Mouse (Mus musculus) forebrain, embryonic 12.5 days (tissue): ENCODE data around the gene Rasip1. TPM values are rescaled to one million over a fixed set of nuclear protein-coding genes. Genes with fewer than 3 reads are reported as not detected.

Experiments
- ATAC-seq: fragments of 200-750 bp; cut with Nextera tagmentation; 2 replicates; pipeline ENCODE4 v1.8.0; 2017; ENCODE audit warnings: moderate TSS enrichment; ENCODE audit not compliant: low FRiP score
- H3K27ac ChIP-seq: fragments of 300-500 bp; sonication (generic); 2 replicates; pipeline ENCODE4 v1.5.1; 2016; ENCODE audit warnings: mild to moderate bottlenecking
- H3K27me3 ChIP-seq: fragments of 300-500 bp; sonication (generic); 2 replicates; pipeline ENCODE4 v1.6.1; 2016; ENCODE audit warnings: mild to moderate bottlenecking
- H3K36me3 ChIP-seq: fragments of 300-500 bp; sonication (generic); replicated peaks from 2 replicates; pipeline ENCODE4 v1.6.1; 2016; ENCODE audit warnings: mild to moderate bottlenecking
- H3K4me1 ChIP-seq: fragments of 300-500 bp; sonication (generic); 2 replicates; pipeline ENCODE4 v1.6.1; 2016
- H3K4me2 ChIP-seq: fragments of 300-500 bp; sonication (generic); 2 replicates; pipeline ENCODE4 v1.6.1; 2016; ENCODE audit warnings: mild to moderate bottlenecking, moderate library complexity
- H3K4me3 ChIP-seq: fragments of 300-500 bp; sonication (generic); replicated peaks from 2 replicates; pipeline ENCODE4 v1.5.1; 2016; ENCODE audit warnings: mild to moderate bottlenecking
- H3K9ac ChIP-seq: fragments of 300-500 bp; sonication (generic); 2 replicates; pipeline ENCODE4 v1.6.1; 2016; ENCODE audit warnings: mild to moderate bottlenecking
- H3K9me3 ChIP-seq: fragments of 300-500 bp; sonication (generic); 2 replicates; pipeline ENCODE4 v1.6.1; 2016
- WGBS: fragments of 180-500 bp; shearing (Covaris S2); methylation state at CpG from one replicate; pipeline ENCODE4 v1.1.7; 2016; 5-methylcytosine and 5-hydroxymethylcytosine counted together
- polyA plus RNA-seq: library from polyadenylated mRNA; unstranded; fragments of >200 nt; fragmentation: Nextera tagmentation; extraction: Ambion mirVana; gene quantifications from 2 replicates; pipeline ENCODE4 v1.2.1, GENCODE M21; 2016

Rasip1 gene
- 8.3 and 8.9 TPM in 2 replicates for polyA plus RNA-seq

DNA sequence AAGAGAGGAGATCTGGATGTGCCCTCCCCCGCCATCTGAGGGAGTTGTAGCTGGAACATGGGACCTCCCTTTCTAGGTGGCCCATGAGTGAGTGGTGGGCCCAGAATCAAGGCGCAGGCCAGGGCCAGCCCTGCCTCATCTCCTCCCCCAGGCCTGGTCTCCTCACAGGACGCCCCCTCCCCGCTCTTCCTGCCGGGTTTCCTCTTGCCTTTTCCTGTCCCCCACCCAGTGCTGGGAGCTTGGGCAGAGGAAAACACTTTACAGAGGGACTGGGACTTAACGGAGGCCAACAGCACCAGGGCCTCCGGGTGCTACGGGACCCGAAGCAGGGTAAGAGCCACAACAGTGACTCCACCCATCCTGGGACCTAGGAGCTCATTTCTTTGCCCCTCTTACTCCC lies at the start of gene Rasip1:
Gene Rasip1, plus strand, starts transcription at position 228 of the 400 bp plus-strand sequence.
- Histone ChIP-seq H3K27ac (peak within 1 kb of the TSS; percentile 83), H3K9me3 (no peaks in the 10 kb centered on the region), H3K4me2 (peak within 1 kb of the TSS; percentile 96), H3K9ac (peak within 1 kb of the TSS; percentile 78), H3K36me3 (no peaks in the 10 kb centered on the region), H3K27me3 (peaks cover 66% of the 10 kb centered on the region), H3K4me1 (peaks cover 14% of the 10 kb centered on the region), H3K4me3 (peak within 1 kb of the TSS; percentile 60)
- WGBS = 92% methylated on average over 9 of the region's 9 CpGs
- no peak for ATAC-seq

GRCm38 (mm10) chr7:45585923-45586322 lies 41.4 kb upstream of the Rasip1 start:
- ATAC-seq = no peak
- H3K9ac ChIP-seq = no peak overlapping the region
- 88% methylated on average over 6 of the region's 6 CpGs for WGBS

DNA sequence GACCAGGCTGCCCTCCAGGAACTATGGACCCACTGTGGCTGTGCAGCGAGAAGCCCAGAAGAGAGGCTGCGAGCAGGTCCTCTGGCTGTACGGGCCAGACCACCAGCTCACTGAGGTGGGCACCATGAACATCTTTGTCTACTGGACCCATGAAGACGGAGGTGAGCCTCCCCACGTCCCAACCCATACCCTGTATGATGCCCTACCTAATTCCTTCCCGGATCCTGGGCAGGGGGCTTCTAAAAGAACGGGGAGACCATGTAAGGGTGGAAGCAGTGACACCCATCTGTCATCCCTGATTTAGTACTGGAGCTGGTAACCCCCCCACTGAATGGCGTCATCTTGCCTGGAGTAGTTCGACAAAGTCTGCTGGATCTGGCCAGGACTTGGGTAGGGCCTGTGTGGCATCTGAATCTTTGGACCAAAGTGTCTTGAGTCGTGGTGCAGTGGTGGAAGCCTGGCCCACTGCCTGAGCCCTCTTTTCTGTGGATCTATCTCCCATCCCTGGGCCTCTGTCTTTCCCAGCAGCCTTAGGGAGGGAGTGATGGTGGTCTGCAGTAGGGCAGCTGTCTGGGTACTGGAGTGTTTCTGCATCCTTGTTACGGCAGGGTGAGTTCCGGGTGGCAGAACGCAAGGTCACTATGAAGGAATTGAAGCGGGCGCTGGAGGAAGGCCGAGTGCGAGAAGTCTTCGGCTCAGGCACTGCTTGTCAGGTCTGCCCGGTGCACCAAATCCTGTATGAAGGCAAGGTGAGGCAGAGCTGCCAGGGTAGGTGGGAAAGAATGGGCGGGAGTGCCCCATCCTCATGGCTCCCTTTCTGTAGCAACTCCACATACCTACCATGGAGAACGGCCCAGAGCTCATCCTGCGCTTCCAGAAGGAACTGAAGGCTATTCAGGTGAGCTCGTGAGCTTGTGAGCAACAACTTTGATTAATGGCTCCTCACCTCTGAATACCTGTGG lies 39.4 kb upstream of the Rasip1 start:
- Histone ChIP-seq H3K9me3 (no peaks in the 10 kb centered on the region), H3K4me3 (no peak overlapping the region), H3K27me3 (no peaks in the 10 kb centered on the region), H3K4me1 (peaks cover 4% of the 10 kb centered on the region), H3K4me2 (no peak overlapping the region), H3K9ac (no peak overlapping the region), H3K36me3 (peaks cover 21% of the 10 kb centered on the region), H3K27ac (no peak overlapping the region)
- 93% methylated on average over 23 of the region's 23 CpGs for WGBS
- no peak for ATAC-seq

More at GRCm38 (mm10) chr7:45585923-45586322, 41.4 kb upstream of the Rasip1 start:
- H3K4me2 ChIP-seq = no peak overlapping the region
- H3K4me1 ChIP-seq = peaks cover 4% of the 10 kb centered on the region
- H3K4me3 ChIP-seq = no peak overlapping the region
- H3K9me3 ChIP-seq = no peaks in the 10 kb centered on the region
- no peak overlapping the region for H3K27ac ChIP-seq
- peaks cover 23% of the 10 kb centered on the region for H3K36me3 ChIP-seq
- no peaks in the 10 kb centered on the region for H3K27me3 ChIP-seq

DNA sequence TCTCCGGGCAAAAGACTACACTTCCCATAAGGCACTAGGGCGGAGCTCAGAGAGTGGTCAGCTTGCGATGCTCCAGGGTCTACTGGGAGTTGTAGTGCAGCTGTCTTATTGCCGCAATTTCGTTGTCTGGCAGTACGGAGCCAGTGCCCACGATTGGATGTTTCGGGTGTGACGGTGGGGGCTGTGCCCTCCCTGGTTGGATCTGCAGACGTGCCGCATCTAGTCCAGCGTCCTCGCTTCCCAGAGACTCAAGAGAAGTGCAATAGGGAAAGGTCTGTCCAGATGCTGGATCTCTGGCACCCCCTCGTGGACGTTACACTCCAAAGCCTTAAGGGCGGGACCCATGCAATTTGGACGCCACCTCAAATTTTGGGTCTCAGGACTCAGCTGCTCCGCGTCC lies 38.1 kb upstream of the Rasip1 start:
- peak; percentile 98 for ATAC-seq
- Histone ChIP-seq H3K27ac (0 out of 2 replicates have a peak overlapping the region, but pooled peaks have one; percentile 42), H3K4me3 (peak overlapping the region; percentile 32), H3K36me3 (peaks cover 20% of the 10 kb centered on the region), H3K4me1 (peaks cover 4% of the 10 kb centered on the region), H3K27me3 (no peaks in the 10 kb centered on the region), H3K9me3 (no peaks in the 10 kb centered on the region), H3K9ac (no peak overlapping the region), H3K4me2 (peak overlapping the region; percentile 52)
- 7% methylated on average over 19 of the region's 19 CpGs for WGBS

GRCm38 (mm10) chr7:45589898-45590297 lies 37.4 kb upstream of the Rasip1 start:
- peaks cover 4% of the 10 kb centered on the region for H3K4me1 ChIP-seq
- H3K36me3 ChIP-seq = peaks cover 14% of the 10 kb centered on the region
- no peak overlapping the region for H3K4me3 ChIP-seq
- no peak for ATAC-seq
- H3K9ac ChIP-seq = no peak overlapping the region
- 94% methylated on average over 5 of the region's 5 CpGs for WGBS
- no peaks in the 10 kb centered on the region for H3K9me3 ChIP-seq
- no peaks in the 10 kb centered on the region for H3K27me3 ChIP-seq
- no peak overlapping the region for H3K4me2 ChIP-seq
- H3K27ac ChIP-seq = 0 out of 2 replicates have a peak overlapping the region, but pooled peaks have one; percentile 6

- H3K4me2 ChIP-seq = no peak overlapping the region
- H3K4me3 ChIP-seq = no peak overlapping the region
- WGBS = 70% methylated on average over 3 of the region's 3 CpGs
- H3K4me1 ChIP-seq = peaks cover 4% of the 10 kb centered on the region
- no peaks in the 10 kb centered on the region for H3K27me3 ChIP-seq
- no peak for ATAC-seq
- no peak overlapping the region for H3K9ac ChIP-seq
- no peak overlapping the region for H3K27ac ChIP-seq
- H3K36me3 ChIP-seq = peaks cover 5% of the 10 kb centered on the region; the same call in 1 of the 2 replicates
- no peaks in the 10 kb centered on the region for H3K9me3 ChIP-seq
These were observed 36.4 kb upstream of the Rasip1 start for GRCm38 (mm10) chr7:45590874-45591273.

GRCm38 (mm10) chr7:45591880-45592279 lies 35.4 kb upstream of the Rasip1 start:
- no peak overlapping the region for H3K9ac ChIP-seq
- no peaks in the 10 kb centered on the region; the same call in 1 of the 2 replicates for H3K36me3 ChIP-seq
- H3K4me1 ChIP-seq = peaks cover 4% of the 10 kb centered on the region
- no peak overlapping the region for H3K4me3 ChIP-seq
- no peaks in the 10 kb centered on the region for H3K27me3 ChIP-seq
- no peak for ATAC-seq
- H3K27ac ChIP-seq = no peak overlapping the region
- WGBS = 83% methylated on average over 7 of the region's 7 CpGs
- no peak overlapping the region for H3K4me2 ChIP-seq
- no peaks in the 10 kb centered on the region for H3K9me3 ChIP-seq

- Histone ChIP-seq H3K4me2 (no peak overlapping the region), H3K36me3 (no peaks in the 10 kb centered on the region), H3K4me1 (peaks cover 4% of the 10 kb centered on the region), H3K9me3 (no peaks in the 10 kb centered on the region), H3K4me3 (no peak overlapping the region), H3K27me3 (no peaks in the 10 kb centered on the region), H3K9ac (no peak overlapping the region), H3K27ac (no peak overlapping the region)
- ATAC-seq = no peak
- WGBS = 26% methylated on average over 10 of the region's 10 CpGs
These were observed 34.0 kb upstream of the Rasip1 start for GRCm38 (mm10) chr7:45593118-45593815.

DNA sequence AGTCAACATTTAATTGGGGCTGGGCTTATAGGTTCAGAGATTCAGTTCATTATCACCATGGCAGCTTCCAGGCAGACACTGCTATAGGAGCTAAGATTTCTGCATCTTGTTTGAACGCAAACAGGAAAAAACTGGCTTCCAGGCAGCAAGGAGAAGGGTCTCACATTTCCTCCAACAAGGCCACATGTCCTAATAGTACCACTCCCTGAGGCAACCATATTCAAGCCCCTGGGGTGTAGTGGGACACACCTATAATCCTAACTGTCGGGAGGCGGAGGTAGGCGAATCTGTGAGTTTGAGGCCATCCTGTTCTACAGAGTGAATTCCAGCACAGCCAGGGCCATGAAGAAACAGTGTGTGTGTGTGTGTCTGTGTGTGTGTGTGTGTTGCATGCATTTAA lies 32.1 kb upstream of the Rasip1 start:
- H3K4me2 ChIP-seq = no peak overlapping the region
- no peak overlapping the region for H3K27ac ChIP-seq
- 0 out of 2 replicates have a peak, but pooled peaks cover 8% of the 10 kb centered on the region for H3K4me1 ChIP-seq
- H3K36me3 ChIP-seq = no peaks in the 10 kb centered on the region
- H3K27me3 ChIP-seq = no peaks in the 10 kb centered on the region
- 87% methylated on average over 4 of the region's 4 CpGs for WGBS
- H3K4me3 ChIP-seq = no peak overlapping the region
- no peaks in the 10 kb centered on the region for H3K9me3 ChIP-seq
- no peak for ATAC-seq
- H3K9ac ChIP-seq = no peak overlapping the region

DNA sequence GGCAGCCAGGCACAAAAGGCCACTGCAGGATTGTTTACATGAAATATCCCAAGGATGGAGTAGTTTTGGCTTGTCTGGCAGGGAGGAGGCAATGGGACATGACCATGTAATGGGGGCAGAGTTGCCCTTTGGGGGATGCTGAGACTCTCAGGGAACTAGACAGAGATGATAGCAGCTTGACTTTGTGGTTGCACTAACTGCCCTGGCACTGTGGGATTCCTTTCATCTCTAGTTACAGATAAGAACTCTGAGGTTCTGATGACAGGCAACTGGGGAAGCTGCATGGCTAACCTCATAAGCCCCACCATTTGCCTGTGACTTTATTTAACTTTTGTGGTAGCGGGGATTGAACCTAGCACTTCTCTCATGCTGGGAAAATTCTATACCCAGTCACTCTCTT lies 31.2 kb upstream of the Rasip1 start:
- H3K9me3 ChIP-seq = no peaks in the 10 kb centered on the region
- WGBS = 83% methylated on average over 1 of the region's 1 CpGs
- no peak overlapping the region for H3K27ac ChIP-seq

DNA sequence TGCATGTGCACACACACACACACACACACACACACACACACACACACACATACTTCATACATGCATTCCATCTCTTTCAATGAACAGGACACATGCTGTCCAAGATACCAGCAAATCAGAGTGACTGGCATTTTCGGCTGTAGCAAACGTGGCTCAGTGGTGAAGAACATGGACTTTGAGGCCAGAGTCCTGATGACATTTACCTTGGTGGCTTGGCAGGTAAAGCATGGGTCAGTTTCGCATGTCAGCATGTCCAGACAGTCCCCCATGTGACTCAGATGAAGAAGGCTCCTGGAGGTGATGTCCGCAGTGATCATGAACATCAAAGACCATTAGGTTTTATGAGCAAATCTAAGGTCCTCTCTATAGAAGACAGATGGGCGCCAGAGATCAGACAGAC lies 30.3 kb upstream of the Rasip1 start:
- Histone ChIP-seq H3K9ac (no peak overlapping the region), H3K9me3 (no peaks in the 10 kb centered on the region), H3K4me1 (0 out of 2 replicates have a peak, but pooled peaks cover 8% of the 10 kb centered on the region), H3K36me3 (no peaks in the 10 kb centered on the region), H3K27me3 (no peaks in the 10 kb centered on the region), H3K4me2 (no peak overlapping the region), H3K27ac (no peak overlapping the region), H3K4me3 (no peak overlapping the region)
- 89% methylated on average over 5 of the region's 5 CpGs for WGBS
- no peak for ATAC-seq

More for the DNA sequence above, 31.2 kb upstream of the Rasip1 start:
- Histone ChIP-seq H3K27me3 (no peaks in the 10 kb centered on the region), H3K9ac (no peak overlapping the region), H3K36me3 (no peaks in the 10 kb centered on the region), H3K4me2 (no peak overlapping the region), H3K4me3 (no peak overlapping the region), H3K4me1 (0 out of 2 replicates have a peak, but pooled peaks cover 8% of the 10 kb centered on the region)
- no peak for ATAC-seq

- 93% methylated on average over 6 of the region's 6 CpGs for WGBS
- no peaks in the 10 kb centered on the region for H3K27me3 ChIP-seq
- no peak overlapping the region for H3K9ac ChIP-seq
- no peak overlapping the region for H3K4me3 ChIP-seq
- H3K36me3 ChIP-seq = no peaks in the 10 kb centered on the region
- ATAC-seq = no peak
- H3K4me1 ChIP-seq = 0 out of 2 replicates have a peak, but pooled peaks cover 8% of the 10 kb centered on the region
- no peak overlapping the region for H3K27ac ChIP-seq
- no peaks in the 10 kb centered on the region for H3K9me3 ChIP-seq
- H3K4me2 ChIP-seq = no peak overlapping the region
These were observed 29.8 kb upstream of the Rasip1 start for GRCm38 (mm10) chr7:45597527-45597926.
